Mouse (Mus musculus) regulatory T cell (primary cell): ENCODE results near the gene Grk6.
"Not testable (repeated sequence)": the region's sequence is repeated elsewhere in the genome, so short reads cannot be mapped to it uniquely, and the experiment has no call there.

Source experiments
- in situ Hi-C: fragments of 300-600 bp; cut with MboI, MseI; formaldehyde crosslinking; loops from one replicate; pipeline ENCODE4 v1.15.1; 2025; ENCODE audit warnings: high pct_unique_total_duplicates

Grk6 gene

DNA sequence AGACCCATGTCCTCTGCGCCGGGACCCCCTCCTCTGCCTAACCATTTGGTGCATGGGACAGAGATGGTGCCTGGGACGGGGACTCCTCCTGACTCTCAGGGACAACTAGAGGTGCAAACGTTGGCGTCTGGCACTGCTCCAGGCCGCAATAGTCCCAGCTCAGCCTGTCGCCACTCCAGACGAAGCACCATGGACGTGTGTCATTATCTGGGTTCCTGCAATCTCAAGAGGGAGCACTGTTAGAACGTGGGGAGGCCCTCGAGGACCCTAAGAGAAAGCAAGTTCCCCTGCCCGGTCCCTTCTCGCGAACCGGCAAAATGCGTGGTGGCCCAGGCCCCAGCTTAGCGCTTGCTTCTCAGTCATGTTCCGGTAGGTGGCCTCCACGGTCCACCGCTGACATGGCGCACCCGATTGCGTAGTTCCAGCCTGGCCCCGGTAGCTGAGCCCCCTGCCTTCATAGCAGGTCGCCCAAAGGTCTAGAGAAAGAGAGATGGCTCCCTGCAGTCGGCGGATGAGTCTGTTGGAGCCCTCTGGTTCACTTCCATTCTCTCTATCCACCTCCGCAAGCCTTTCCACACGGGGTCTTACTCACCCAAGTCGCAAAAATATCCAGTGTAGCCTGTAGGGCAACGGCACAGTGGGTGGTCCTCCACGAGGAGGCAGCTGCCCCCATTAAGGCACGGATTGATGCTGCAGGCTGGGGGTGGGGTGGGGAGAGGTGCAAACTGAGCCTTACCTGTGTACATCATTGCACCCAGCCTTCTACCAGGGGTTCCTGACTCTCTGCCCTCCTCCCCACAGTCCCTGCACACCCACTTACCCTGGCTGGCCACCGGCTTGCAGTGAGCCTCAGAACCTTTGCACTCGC is 23.7 kb upstream of the Grk6 start:
- in situ Hi-C loops: no loop called here

DNA sequence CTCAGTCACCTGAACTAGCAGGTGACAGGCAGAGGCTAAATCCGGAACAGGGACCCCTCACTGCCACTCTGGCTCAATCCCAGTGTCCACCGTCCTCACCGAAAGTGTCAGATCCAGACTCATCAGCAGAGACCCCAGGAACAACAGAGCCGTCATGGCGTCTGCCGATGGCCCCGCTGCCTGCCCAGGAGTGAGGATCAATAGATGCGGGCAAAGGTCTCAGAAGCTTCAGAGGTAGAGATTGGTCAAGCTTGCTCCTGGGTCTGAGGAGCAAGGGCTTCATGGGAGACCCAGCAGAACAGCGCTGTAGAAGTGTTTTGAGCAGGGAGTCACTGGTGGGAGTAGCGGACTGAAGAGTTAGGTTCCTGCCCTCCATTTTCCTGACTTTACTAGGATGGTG is 18.3 kb upstream of the Grk6 start, which contains the start of gene F12:
F12 (minus strand) TSS at position 181 of the 400 bp plus-strand sequence.
- in situ Hi-C loops: no loop called here

DNA sequence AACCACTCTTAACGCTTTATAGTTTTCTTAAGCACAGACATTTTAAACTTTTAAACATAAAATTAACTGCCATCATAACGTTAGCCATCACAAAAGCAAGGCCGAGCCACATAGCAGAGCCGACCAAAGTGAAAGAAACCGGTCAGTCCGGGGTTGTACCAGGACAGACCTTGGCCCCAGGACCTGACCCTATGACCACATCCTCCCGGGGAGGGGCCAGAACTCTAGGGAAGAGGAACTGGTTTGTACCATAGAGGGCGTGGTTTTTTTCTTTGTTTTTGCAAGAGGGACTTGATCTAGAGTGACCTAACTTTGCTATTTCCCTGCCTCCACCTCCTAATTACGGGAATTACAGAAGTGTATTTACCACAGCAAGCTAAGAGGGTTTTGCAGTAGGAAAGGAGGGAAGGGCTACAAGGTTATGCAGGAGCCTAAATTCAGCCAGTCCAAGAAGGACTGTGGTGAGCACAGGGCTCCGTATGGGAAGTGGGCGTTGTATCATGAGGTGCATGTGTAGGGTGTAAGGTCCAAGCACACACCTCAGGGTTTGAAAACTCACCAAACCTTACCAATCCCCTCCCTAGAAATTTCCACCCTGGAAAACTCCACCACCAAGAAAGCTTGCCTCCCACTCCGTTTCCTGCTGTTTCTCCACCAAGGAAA is 15.5 kb upstream of the Grk6 start:
- in situ Hi-C loops: no loop called here

DNA sequence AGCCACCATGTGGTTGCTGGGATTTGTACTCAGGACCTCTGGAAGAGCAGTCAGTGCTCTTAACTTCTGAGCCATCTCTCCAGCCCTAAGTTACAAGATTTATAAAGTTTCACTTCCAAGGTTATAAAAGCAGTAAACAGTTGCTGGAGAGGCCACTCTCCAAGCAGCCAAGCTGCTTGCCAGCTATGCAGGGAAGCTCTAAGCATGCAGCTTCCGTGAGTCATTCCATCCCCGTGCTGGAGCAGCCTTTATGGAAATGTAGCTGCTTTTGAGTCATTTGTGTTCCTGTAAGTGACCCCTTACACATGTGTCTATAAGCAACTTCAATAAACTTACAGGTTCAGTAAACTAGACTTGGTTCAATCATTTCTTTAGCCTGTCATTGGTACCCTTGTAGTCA is 14.3 kb upstream of the Grk6 start:
- in situ Hi-C loops: no loop called here

DNA sequence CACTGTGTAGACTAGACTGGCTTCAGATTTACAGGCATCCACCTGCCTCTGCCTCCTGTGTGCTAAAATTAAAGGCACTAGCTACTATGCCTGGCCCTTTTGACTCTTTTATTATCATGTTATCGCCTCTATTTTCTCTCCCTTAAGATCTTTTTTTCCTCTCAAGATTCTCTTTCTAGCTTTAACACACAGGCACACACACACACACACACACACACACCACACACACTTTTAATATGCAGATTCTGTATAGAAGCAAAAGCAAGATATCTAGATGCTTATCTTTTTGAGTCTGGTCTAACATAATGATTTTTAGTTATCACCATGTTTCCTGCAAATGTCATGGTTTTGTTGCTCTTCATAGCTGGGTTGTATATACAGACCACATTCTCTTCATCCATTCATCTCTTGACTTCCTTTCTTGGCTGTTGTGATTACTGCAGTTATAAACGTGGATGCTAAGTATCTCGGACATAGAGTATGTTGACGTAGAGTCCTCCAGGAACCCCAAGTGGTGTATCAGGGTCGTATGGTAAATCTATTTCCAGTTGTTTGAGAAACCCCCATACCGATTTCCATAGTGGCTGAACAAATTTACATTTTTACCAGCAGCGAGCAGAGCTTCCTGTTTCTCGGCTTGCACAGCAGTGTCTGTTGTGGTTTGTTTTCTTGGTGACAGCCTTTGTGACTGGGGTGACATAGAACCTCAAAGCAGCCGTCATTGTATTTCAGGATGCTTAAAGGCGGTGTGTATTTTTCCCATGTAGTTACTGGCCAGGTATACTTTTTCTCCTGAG is 12.8 kb upstream of the Grk6 start:
- in situ Hi-C loops: no loop called here

DNA sequence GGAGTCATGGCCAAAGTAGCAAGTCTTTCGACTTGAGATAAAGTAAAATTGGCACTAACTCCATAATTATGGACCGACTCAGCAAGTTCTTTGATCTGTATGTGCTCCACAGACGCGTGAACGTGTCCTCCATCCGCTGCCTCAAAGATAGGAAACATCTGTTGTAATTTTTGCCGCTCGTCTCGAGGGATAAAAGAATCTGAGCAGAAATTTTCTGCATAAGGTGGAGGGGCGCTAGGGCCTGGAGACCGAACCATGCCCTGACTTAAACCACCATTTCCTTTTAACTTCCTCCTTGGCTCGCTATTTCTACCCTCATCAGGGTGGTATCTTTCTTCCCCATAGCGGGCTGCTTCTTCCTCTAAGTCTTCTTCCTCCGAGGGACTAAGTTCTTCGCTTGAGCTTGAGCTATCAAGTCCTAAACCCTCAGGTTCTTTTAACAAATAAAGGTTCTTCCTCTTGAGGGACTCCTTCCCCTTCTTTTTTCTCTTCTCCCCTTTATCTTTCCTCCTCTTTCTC is 7.7 kb upstream of the Grk6 start:
- in situ Hi-C loops: not testable (repeated sequence)

DNA sequence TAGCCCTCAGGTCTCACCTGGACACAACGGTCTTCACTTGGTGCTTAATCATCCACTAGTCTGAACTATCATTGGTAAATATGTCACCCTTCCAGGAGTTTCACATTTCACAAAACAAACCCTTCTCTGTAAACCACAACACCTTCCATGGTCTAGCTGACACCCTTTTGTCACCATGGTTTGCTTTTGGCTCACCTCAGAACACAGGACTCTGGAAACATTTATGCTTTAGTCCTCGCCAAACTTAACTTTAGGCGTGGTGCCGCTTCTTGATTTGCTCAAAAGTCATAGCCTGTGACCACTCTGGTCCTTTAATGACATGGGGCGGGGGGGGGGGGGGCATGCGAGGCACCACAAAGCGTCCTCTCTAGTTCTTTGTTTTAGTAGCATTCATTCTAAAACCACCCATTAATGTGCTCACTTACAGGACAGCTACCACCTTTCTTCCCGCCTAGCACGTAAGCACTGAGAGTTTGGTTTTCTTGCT is 1.0 kb upstream of the Grk6 start:
- in situ Hi-C loops: no loop called here

DNA sequence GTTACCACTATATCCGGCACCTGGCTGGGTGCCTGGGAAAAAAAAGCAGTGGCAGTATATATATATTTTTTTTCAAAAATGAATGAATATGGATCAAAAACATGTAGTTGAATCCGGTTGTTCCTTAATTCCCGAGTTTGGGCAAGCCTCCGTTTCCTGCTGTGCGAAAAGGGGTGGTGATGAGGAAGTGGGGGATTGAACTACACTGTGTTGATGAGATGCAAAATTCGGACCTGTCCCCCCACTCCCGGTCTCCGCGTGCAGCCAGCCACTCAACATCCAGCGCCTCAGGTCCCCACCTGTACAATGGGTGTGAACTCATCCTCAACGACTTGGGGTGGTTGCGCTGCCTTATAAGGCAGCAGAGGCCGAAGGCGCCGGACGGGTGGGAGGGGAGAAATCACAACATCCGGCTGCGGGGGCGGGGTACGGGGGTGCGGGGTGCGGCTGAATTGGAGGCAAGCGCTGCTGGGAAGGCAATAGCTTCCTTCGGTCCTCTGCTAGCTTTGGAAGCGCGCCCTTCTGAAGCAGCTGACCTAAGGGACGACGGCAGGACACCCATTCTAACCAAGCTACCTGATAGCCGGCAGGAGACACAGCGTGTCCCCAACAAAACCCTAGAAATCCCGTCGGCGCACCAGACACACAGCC is 461 bp upstream of the Grk6 start:
- in situ Hi-C loops: no loop called here

DNA sequence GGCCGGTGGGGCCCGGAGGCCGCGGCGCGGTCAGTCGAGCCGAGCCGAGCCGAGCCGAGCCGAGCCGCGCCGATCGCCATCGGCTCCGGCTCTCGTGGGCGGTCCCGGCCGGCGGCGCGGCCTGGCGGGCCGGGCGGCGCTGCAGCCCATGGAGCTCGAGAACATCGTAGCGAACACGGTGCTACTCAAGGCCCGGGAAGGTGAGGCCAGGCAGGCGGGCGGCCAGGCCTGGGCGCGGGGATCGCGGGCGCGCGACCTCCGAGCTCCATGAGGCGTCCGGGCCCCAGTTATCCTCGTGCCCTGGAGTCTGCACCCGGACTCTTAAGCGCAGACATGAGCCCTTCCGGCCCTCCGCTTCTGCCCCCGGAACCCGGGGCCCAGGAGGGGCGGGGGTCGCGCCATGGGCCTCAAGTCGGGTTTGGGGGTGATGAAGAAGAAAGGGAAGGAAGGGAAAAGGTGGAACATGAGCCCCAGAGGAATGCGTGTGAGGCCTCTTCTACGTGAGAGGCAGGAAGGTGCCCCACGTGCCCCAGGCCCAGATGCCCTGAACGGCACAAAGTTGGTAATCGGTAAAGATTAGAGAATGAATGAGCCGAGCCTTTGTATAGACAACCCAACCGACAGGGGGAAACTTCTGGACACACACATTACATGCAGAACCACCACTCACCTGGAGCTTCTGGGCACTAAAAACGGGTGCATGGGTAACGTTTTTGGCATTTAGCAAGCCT is 654 bp downstream of the Grk6 start:
- in situ Hi-C loops: no loop called here

DNA sequence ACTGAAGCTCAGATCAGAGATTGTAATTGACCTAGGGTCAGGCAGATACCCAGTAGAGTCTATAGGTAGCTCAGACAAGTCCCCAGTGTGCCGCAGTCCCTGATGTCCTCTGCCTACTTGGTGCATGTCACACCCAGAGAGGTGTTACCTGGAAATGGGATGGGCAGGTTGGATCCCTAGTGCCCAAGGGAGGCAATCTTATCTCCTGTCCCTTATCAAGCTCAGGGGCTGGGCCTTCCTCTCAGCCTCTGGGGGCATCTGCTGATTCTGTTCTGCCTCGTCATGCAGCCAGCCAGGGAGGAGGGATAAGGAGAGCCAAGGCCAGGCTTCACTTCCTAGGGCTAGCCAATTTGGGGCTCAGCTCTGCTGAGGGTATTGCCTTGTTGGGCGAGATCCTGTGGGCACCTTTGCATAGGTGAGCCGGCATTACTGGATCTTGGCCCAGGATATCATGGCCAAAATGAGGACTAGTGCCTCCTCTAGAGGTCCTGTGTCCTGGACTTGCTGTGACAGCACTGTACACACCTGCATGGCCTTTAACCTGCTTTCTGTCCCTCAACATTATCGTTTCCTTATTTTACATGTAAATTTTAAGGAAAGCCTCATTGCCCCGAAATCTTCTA is 1.7 kb downstream of the Grk6 start:
- in situ Hi-C loops: no loop called here

DNA sequence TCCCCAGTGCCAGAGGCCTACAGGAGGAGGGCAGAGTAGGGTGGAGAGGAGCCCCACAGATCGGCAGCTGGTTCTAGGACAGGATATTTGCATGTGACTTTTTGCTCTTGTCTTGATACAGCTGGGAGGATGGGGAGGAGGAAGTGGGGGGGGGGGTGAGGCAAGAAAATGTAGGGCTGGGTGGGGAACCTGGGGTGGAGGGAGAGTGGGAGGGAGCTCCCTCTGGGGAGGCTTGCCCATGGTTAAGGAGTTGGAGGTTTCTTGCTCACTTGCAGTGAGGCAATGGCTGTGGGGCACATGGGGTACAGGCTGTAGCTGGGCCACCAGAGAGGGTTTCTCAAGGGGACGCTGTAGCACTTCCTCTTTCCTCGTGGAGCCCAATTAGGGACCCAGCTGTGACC is 2.7 kb downstream of the Grk6 start:
- in situ Hi-C loops: no loop called here

DNA sequence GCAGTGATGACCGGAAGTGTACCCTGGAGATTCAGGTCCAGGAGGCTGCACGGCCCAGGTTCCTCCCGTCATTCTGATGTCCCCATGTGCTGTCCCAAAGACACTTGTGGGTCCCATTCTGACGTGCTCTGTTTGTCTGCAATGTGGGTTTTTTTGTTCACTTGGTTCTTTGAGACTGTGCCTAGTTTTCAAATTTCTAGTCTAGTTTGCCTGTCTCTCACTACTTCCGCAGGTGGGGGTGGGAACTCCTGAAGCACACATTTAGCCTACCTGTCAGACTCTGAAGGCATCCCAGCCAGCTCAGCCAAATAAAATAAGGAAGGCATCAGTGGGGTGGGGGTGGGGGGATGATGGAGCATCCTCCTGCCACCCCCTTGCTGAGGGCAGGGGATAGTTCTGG is 3.3 kb downstream of the Grk6 start:
- in situ Hi-C loops: no loop called here

DNA sequence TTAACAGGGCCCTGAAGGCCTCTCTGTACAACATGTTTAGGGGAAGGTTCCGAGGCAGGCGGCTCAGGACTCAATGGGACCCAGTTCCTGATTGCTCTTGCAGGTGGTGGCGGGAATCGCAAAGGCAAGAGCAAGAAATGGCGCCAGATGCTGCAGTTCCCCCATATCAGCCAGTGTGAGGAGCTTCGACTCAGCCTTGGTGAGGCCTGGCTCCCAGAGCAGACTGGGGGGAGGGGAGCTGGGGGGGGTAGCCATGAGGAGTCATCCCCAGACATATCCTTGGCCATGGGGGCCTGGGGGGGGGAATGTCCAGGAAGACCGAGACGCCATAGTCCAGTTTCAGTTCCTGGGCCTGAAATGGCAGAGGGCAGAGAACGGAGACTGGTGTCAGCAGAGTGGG is 4.3 kb downstream of the Grk6 start:
- in situ Hi-C loops: no loop called here

DNA sequence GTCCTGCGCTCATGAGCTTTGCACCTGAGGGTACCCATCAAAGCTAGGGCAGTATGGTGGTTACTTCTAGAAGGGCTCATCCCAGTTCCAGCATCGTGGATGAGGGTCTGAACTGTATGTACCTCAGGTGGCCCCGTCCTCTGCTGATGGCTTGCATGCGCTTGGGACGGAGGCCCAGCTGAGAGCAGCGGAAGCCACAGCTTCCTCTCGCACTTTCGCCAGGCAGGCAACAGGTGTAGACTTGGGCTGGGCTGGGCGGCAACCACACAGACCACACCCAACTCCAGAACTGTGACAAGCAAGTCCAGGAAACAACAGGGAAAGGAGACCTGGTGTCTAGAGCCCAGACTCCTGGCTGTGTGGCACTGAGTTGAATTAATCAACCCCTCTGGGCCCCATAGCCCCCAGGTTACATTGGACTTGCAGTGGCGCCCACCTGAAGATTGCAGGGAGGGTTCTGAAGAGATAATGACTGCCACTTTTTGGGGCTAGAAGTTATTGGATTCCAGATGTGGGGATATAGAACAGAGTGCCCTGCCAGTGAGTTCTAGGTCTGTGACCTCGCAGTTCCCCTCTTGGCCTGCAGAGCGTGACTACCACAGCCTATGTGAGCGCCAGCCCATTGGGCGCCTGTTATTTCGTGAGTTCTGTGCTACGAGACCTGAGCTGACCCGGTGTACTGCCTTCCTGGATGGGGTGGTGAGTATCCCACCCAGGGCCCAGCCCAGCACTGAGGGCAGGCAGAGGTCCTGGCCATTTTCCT is 5.0 kb downstream of the Grk6 start:
- in situ Hi-C loops: no loop called here

DNA sequence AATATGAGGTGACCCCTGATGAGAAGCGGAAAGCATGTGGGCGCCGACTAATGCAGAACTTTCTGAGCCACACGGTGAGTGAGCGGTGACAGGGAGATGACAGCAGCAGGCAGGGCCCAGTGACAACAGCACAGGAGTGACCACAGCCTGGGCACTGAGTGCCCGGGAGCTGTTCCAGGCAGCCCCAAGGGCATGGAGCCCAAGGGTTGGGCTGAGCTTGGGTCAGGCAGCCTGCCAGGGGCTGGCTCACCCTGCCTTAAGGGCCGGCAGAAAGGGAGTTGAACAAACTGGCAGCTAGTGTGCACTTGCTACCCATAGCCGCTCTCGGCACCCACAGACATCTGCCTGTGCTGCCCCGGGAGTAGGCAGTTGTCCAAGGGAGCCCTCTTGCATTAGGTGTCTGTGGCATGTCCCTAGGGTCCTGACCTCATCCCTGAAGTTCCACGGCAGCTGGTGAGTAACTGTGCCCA is 5.7 kb downstream of the Grk6 start:
- in situ Hi-C loops: no loop called here

DNA sequence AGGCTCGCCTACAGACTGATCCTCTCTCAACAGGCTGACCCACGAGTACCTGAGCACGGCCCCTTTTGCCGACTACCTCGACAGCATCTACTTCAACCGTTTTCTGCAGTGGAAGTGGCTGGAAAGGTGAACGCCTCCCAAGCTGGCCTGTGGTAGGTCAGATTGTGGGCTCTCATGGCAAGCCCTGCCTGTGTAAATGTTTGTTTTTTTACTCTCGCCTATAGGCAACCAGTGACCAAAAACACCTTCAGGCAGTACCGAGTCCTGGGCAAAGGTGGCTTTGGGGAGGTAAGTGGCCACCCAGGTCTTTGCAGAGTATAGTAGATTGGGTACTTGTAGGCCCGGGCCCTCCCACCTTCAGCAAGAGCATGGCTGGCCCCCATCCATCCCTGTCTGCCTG is 6.4 kb downstream of the Grk6 start:
- in situ Hi-C loops: no loop called here

DNA sequence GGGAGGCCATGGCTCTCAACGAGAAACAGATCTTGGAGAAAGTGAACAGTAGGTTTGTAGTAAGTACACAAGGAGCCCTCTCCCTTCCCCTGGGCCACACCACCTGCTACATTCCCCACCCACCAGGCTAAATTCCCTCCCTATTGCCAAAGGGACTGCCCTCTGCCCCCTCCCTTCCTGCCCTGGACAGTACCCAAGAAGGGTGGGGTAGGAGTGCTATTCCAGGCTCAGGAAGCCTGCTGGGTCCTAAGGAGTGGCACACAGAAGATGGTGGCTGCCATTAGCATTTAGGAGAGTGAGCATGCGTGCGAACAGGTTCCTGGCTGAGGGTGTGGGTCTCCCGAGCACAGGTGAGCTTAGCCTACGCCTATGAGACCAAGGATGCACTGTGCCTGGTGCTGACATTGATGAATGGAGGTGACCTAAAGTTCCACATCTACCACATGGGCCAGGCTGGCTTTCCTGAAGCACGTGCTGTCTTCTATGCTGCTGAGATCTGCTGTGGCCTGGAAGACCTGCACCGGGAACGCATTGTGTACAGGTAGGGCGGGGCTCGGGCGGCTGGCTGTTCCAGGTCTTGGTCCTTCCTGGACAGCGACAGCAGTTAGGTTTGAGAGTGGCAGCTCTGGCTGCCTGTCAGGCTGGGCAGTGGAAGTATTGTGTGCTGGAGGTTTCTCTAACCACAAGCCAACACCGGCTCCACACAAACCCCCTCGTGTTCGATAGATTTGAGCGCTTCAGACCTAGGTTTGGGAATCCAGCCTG is 7.1 kb downstream of the Grk6 start:
- in situ Hi-C loops: no loop called here

DNA sequence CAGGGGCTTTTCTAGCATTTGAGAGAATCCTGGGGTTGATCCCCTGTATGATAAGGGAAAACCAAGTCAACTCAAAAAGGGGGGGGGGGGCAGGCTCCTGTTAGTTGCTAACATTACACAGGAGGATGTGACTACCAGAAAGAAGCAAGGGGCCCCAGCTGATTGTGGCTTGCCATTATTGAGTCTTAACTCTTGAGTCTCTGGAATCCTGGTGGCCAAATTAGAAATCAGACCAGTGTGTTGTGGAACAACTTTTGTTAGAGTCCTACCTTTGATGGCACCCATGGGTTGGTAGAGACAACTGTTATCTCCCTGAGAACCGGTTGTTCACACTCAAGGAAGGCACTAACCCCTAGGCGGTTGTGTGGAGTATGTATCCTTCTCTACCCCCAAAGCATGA is 18.1 kb downstream of the Grk6 start:
- in situ Hi-C loops: no loop called here
